Mouse (Mus musculus) lung, adult 18-20 months (tissue): ENCODE results near the gene Ptpn22.

Source experiments
- DNase-seq, 2 experiments: peaks; one replicate each; pipeline ENCODE4 v3.0.0; 2022; ENCODE audit warnings: mixed read lengths in 2 of 2

Gene Ptpn22

DNA sequence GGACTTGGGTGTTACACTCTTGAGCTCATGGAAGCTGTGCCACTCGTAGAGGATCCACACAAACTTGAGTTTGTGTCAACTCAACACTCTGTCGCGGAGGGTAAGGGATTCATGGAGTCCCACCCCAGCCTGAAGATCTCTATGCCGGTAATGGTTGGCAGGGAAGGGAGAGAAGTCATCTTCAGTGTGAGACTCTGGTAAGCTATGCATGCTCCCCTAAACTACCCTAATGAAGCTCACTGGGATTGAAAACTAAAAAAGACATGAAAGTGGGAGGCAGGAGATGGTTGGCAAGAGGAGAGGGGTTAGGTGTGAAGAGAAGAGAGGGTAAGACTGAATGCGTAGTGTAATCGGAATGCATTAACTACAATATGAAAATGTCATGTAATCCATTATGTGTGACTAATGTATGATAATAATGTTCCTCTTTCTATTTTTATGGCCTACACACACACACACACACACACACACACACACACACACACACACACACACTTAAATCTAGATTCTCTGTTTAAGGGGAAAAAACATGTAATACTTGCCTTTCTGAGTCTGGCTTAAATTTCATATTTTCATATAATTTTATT lies 1.5 kb upstream of the Ptpn22 start:
- DNase-seq, result no peak

GRCm38 (mm10) chr3:103859851-103860391 lies 326 bp downstream of the Ptpn22 start:
- DNase-seq, result peak; percentile 54 to 55

DNA sequence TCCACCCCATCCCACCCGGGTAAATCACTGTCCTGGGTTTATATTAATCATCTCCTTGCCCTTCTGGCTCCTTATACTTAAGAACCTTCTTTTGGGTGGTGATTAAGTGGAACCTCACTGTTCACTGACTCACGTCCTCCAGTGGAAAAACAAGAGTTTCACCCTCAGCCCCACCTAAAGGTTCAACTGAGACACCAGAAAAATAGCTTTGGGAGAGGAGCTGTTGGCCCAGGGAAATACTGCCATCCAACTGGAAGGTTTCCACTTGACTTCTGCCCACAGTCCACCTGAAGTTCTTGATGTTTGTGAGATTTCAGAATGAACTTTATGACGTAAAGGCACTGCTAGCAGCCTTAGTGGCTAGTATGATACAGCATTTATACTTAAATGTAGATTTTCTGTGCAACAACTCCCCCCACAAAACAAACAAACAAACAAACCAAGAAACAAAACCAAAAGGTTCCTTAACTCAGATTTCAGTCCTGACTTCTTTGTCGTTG lies 3.2 kb downstream of the Ptpn22 start:
- no peak for DNase-seq

- DNase-seq, result no peak
Measured at GRCm38 (mm10) chr3:103864200-103864599, 4.6 kb downstream of the Ptpn22 start.

DNA sequence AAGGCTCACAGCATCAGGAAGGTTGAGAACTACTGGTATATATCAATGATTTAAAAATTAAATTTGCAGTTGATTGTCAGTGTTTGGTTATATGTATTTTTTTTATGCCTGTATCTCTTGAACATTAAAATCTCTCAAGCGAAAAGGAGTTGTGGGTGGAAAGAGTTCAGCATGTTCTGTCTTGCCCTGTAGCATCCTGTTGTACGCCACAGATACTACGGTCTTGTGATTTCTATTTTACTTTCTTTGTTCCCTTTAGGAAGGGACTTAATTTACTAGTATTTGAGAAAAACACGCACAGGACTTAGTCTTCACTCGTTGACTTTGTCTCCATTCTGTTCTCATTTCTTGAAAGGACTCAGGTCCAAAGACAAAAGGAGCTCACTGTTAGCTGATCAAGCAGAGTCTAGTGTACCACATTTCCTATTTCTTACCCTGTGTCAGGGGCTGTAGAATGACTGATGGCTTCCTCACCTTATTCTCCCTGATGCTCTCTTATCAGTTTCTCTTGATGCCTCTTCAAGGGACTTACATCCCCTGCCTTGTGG lies 7.9 kb downstream of the Ptpn22 start:
- no peak for DNase-seq

DNA sequence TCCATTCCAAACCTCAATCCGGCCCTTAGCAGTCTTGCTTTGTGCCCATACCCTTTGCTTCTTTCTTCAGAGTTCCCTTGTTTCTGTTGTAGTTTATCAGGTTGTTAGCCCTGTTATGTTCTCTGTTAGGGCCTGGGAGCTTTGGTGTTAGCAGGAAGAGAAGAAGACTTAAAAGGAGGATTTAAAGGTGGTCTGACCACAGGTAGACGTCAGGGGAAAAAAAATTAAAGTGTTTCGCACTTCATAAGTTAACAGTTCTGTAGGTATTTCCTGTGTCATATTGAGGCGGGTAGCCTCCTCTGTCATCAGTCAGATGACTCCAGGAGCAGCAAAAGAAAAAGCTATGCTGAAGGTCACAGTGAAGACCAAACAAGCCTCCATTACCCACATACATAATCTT lies 8.4 kb downstream of the Ptpn22 start:
- no peak for DNase-seq

DNA sequence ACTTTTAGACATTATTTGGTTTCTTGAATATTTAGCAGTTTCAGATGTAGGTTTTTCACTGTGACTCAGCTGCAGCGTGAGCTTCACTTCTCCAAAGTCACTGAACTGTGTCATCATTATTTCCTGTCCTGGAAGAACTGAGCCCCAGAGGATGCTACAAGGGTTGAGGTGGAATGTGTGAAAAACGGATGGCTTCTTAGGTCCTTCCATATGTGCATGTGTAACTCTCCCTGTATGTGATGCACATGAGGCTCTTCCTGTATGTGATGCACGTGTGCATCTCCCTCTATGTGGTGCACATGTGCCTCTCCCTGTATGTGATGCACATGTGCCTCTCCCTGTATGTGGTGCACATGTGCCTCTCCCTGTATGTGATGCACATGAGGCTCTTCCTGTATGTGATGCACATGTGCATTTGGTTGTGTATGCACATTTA lies 13.1 kb downstream of the Ptpn22 start:
- DNase-seq, result no peak

GRCm38 (mm10) chr3:103874329-103874728 lies 14.7 kb downstream of the Ptpn22 start:
- no peak for DNase-seq

DNA sequence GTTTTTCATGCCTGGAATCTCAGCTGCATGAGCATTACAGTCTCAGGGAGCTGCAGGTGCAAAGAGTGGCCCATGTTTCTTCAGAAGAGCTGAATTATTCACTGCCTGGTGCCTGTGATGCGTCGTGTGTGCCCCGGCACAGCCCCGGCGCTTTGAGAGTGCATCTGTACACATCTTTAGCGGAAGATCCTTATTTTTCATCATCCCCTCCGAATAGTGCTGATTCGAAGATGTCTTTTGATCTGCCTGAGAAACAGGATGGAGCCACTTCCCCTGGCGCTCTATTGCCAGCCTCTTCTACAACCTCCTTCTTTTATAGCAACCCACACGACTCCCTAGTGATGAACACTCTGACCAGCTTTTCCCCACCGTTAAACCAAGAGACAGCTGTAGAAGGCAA lies 26.4 kb downstream of the Ptpn22 start:
- DNase-seq, result no peak

DNA sequence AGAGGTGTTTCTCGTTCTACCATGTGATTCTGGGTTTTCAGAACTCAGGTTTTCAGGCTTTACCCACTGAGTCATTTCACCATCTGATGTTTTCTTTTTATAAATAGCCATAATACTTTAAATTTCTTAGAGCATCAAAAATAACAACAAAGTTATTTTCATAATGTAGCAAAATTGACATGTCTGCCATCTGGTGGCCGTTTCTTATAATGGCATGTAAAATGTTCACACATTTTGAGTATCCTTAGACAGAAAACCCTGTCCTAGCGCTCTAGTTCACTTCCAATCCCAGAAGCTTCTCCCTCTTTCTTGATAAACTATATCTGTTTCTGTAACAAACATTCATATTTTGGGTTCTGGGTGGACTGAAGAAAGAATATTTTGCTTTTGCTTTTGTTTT lies 28.0 kb downstream of the Ptpn22 start:
- DNase-seq, result peak in 1 of 2 experiments; percentile 30

DNA sequence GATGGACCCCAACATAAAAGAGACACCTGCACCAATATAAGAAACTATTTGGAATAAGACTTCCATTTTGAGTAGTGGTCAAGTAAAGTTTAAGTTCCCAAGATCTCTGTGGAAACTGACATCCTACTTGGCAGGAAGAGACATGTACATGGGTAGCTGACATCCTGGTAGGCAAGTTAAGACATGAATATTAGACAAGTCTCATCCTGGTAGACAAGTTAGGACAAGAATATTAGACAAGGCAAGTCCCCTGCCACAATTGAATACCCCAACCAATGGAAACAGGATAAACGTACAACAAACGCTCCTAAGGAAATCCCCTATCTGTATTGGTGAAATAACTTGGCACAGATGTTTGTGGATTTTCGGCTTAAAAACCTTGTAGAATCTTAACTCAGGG lies 33.8 kb downstream of the Ptpn22 start:
- no peak for DNase-seq

DNA sequence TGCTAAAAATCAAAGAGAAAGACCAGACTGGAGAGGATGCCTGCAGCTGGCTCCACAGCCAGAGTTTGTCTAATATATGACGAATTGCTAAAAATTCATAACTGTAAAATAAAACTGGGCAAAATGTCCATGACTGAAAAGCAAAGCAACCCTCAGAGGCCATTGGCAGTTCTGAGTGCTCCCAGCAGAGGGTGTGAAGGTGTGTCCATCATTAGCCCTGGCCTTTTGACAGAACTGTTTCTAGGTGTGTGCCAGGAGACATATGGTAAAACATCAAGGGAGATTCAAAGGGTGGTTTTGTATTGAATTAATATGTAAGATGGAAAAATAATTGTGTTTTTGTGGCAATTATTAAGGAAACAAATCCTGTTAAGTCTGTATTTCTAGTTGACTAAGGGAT lies 45.1 kb downstream of the Ptpn22 start:
- DNase-seq, result peak; percentile 43 to 56

- no peak for DNase-seq
Measured at GRCm38 (mm10) chr3:103907335-103908030, 47.9 kb downstream of the Ptpn22 start.

- no peak for DNase-seq
Measured at GRCm38 (mm10) chr3:103908781-103909180, 49.2 kb downstream of the Ptpn22 start.

- peak; percentile 24 to 29 for DNase-seq
Measured at GRCm38 (mm10) chr3:103913451-103913961, 53.9 kb downstream of the Ptpn22 start.

- DNase-seq, result peak; percentile 99
Measured at GRCm38 (mm10) chr3:103914010-103914669, 54.5 kb downstream of the Ptpn22 start, which contains the start of gene Rsbn1. Gene Rsbn1, plus strand, starts transcription at chr3:103914120.

DNA sequence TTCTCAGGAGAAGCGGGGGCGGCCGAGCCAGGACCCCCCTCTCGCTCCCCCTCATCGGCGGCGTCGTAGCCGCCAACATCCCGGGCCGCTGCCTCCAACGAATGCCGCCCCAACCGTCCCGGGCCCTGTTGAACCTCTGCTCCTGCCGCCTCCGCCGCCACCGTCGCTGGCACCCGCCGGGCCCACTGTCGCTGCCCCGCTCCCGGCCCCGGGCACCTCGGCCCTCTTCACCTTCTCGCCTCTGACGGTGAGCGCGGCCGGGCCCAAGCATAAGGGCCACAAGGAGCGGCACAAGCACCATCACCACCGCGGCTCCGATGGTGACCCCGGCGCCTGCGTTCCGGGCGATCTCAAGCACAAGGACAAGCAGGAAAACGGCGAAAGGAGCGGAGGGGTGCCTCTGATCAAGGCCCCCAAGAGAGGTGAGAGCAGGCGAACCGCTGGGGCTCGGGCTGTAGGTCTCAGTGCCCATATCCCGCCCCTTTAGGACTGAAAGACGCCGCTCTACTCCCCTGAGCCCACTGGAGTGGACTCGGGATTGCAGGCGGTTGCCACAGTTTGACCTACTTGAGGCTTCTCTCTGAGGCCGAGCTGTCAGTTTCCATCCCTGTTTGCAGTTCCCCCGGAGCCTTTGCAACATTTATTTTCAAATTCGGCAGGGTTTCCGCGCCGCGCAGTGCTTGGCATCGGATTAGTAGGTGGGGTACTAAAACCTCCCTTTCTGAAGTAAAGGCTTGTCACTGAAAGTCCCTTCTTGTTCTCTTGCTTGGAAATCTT lies 55.3 kb downstream of the Ptpn22 start:
- DNase-seq, result peak; percentile 51 to 55

DNA sequence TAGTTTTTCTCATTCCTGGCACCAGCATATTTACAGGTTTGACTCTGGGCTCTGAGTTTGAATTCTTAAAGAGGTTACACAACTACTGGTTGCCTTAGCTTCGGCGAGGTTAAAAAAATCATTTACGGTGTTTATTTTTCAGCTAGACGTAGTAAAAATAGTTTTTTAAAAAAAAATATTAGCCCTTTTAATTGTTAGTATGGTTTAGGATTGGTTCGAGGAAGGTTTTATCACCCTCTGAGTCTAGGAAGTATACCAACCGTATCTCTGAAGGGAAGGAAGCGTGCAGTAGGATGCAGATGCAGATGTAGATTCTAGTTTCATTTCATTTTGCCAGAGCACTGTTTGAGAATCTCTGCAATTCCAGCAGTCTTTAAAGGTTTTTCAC lies 55.9 kb downstream of the Ptpn22 start:
- no peak for DNase-seq

GRCm38 (mm10) chr3:103916205-103916838 lies 56.7 kb downstream of the Ptpn22 start:
- DNase-seq, result peak in 1 of 2 experiments; percentile 24

- no peak for DNase-seq
Measured at GRCm38 (mm10) chr3:103916839-103917237, 57.2 kb downstream of the Ptpn22 start.

GRCm38 (mm10) chr3:103920094-103920493 lies 60.5 kb downstream of the Ptpn22 start:
- DNase-seq, result no peak

- no peak for DNase-seq
Measured at GRCm38 (mm10) chr3:103925302-103925701, 65.7 kb downstream of the Ptpn22 start.
